Mouse (Mus musculus) neural tube, embryonic 11.5 days (tissue): ENCODE results near the gene Tm9sf1. TPM values are rescaled to one million over a fixed set of nuclear protein-coding genes. Genes with fewer than 3 reads are reported as not detected.

Experiments used
- ATAC-seq: fragments of 200-750 bp; cut with Nextera tagmentation; 2 replicates; pipeline ENCODE4 v1.8.0; 2017; ENCODE audit warnings: moderate number of reproducible peaks, mild to moderate bottlenecking, moderate TSS enrichment, moderate library complexity; ENCODE audit not compliant: insufficient read depth, low FRiP score, low TSS enrichment
- DNase-seq: peaks from one replicate; pipeline ENCODE4 v3.0.0-alpha.2; 2015; ENCODE audit warnings: low spot score
- H3K27ac ChIP-seq: fragments of 300-500 bp; sonication (generic); 2 replicates; pipeline ENCODE4 v1.5.1; 2014; ENCODE audit warnings: low read depth, mild to moderate bottlenecking, low read length
- H3K27me3 ChIP-seq: fragments of 300-500 bp; sonication (generic); 2 replicates; pipeline ENCODE4 v1.6.1; 2014; ENCODE audit warnings: mild to moderate bottlenecking, low read length, mixed read lengths; ENCODE audit not compliant: control insufficient read depth, insufficient read depth
- H3K36me3 ChIP-seq: fragments of 300-500 bp; sonication (generic); 2 replicates; pipeline ENCODE4 v1.6.1; 2014; ENCODE audit warnings: mild to moderate bottlenecking, low read length, moderate library complexity, mixed read lengths; ENCODE audit not compliant: control insufficient read depth, insufficient read depth
- H3K4me1 ChIP-seq: fragments of 300-500 bp; sonication (generic); 2 replicates; pipeline ENCODE4 v1.6.1; 2014; ENCODE audit warnings: low read length, mixed read lengths; ENCODE audit not compliant: control insufficient read depth, insufficient read depth
- H3K4me2 ChIP-seq: fragments of 300-500 bp; sonication (generic); 2 replicates; pipeline ENCODE4 v1.6.1; 2014; ENCODE audit warnings: low read depth, mild to moderate bottlenecking, moderate library complexity
- H3K4me3 ChIP-seq: fragments of 300-500 bp; sonication (generic); 2 replicates; pipeline ENCODE4 v1.5.1; 2014; ENCODE audit warnings: low read depth, low read length
- H3K9ac ChIP-seq: fragments of 300-500 bp; sonication (generic); 2 replicates; pipeline ENCODE4 v1.6.1; 2014; ENCODE audit warnings: mild to moderate bottlenecking, low read length
- H3K9me3 ChIP-seq: fragments of 300-500 bp; sonication (generic); 2 replicates; pipeline ENCODE4 v1.6.1; 2016; ENCODE audit warnings: low read length; ENCODE audit not compliant: control insufficient read depth
- whole genome bisulfite sequencing: fragments of 180-500 bp; shearing (Covaris S2); extraction: QIAGEN DNeasy Blood & Tissue Kit; methylation state at CpG from one replicate; pipeline ENCODE4 v1.1.7; 2014; 5-methylcytosine and 5-hydroxymethylcytosine counted together
- polyA plus RNA-seq: library from polyadenylated mRNA; unstranded; fragments of >200 nt; fragmentation: Nextera tagmentation; extraction: Ambion mirVana; gene quantifications from 2 replicates; pipeline ENCODE4 v1.2.1, GENCODE M21; 2014

Tm9sf1 gene
- polyA plus RNA-seq, 1 experiment from 2014 or later, result 65.8 TPM

DNA sequence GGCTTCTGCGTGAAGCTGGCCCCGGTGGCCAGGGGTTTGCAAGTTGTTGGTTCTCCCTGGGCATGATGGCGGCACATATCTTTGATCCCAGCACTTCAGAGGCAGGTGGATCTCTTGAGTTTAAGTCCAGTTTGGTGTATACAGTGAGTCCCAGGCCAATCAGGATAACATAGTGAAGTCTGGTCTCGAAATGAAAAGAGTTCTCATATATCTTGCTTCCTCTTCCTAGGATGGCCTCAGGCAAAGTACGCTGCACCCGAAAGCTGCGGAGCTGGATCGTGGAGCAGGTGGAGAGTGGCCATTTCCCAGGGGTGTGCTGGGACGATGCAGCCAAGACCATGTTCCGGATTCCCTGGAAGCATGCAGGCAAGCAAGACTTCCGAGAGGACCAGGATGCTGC, 38.8 kb downstream of the Tm9sf1 start:
- Histone ChIP-seq H3K4me1 (no peaks in the 10 kb centered on the region), H3K4me3 (no peak overlapping the region), H3K36me3 (peaks cover 12% of the 10 kb centered on the region), H3K9me3 (no peaks in the 10 kb centered on the region), H3K9ac (no peak overlapping the region), H3K27ac (no peak overlapping the region), H3K4me2 (no peak overlapping the region), H3K27me3 (no peaks in the 10 kb centered on the region)
- 94% methylated on average over 11 of the region's 11 CpGs for WGBS
- ATAC-seq (no peak), DNase-seq (no peak)

DNA sequence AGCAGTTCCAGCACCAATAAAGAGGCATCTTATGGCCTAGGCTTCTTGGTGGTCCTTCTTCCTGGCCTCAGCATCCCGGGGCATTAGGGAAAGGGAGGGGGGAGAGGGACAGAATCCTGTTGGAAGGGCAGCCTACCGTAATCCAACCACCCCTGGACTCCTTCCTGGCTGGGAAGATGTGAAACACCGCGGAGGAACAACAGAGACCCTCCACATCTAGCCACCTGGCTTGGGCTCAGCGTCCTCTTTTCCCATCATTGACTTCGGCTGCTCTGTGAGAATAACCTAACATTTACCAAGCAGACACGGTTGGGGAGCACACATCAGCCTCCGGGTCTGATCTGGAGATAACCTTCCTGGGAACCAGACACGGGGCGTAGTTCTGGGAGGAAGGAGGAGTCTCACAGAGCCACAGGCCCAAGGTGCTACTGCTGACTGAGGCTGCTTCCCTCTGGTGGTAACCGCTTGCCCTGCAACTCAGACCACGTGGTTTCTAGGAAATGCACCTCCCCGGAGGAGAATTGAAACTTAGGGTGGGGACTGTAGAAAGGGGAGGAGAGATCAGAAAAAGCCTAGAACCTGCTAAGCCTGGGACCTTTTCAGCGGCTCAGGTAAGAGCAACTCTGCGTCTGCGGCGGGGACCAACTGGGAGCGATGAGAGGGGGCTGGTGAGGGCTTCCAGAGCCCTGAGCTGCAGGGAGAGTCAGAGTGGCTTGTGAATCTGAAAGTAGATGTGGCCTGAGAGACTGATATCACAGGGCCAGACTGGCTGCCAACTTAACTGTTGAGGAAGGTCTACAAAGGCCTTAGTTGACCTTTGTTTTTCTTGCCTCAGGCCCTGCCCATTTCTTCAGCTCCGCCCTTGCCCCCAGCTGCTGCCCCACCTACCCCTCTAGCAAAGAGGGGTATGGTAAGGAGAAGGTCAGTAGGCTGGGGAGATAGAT, 39.7 kb downstream of the Tm9sf1 start:
- WGBS, result 25% methylated on average over 19 of the region's 19 CpGs
- H3K27me3 ChIP-seq, result no peaks in the 10 kb centered on the region
- ATAC-seq (peak; percentile 79; the same call in 1 of the 2 replicates), DNase-seq (peak; percentile 81)
- no peak overlapping the region for H3K9ac ChIP-seq
- no peaks in the 10 kb centered on the region for H3K4me1 ChIP-seq
- no peak overlapping the region for H3K27ac ChIP-seq
- peaks cover 15% of the 10 kb centered on the region for H3K36me3 ChIP-seq
- no peaks in the 10 kb centered on the region for H3K9me3 ChIP-seq
- H3K4me2 ChIP-seq, result peak overlapping the region; percentile 13; the same call in 1 of the 2 replicates
- H3K4me3 ChIP-seq, result no peak overlapping the region

DNA sequence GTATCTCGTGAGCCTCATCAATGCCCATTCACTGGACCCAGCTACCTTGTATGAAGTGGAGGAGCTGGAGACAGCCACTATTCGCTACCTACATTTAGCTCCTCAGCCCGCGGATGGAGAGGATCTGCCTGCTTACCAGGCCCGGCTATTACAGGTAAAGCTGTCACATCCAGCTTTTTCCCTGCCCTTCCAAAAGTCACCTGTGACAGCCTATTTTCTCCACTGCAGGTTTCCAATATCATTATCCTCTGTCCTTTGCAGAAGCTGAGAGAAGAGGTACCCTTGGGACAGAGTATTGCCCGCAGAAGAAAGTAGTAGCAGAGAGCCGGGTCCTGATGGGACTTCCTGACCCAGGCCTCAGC, 40.4 kb downstream of the Tm9sf1 start, which contains the start of gene Irf9:
Gene Irf9, plus strand, starts transcription at position 301 of the 362 bp plus-strand sequence.
- 87% methylated on average over 7 of the region's 7 CpGs for WGBS

DNA sequence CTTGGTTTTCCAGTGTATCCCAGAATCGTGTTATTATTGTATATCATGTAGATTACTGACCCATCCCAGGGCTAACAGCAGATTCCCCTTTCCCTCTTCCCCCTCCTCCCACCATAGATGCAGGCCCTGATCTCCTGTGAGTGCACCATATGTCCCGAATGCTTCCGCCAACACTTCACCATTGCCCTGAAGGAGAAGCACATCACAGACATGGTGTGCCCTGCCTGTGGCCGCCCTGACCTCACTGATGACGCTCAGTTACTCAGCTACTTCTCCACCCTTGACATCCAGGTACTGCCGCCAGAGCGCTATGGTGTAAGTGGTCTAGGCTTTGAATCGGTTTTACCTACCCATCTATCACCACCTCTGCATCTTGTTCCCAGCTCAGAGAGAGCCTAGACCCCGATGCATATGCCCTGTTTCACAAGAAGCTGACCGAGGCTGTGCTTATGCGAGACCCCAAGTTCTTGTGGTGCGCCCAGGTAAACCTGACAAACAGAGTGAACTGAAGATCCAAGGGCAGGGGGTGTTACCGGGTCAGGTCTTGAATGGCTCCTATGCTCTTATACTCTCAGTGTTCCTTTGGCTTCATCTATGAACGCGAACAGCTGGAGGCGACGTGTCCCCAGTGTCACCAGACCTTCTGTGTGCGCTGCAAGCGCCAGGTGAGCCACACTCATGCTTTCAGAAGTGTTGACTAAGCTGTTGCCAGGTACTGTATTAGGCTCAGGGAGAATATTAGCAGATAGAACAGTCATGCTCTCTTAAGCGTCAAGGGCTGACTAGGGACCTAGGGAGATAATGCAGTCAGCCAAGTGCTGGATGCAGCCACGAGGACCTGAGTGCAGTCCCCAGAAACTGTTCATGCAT, 44.9 kb downstream of the Tm9sf1 start:
- H3K4me1 ChIP-seq, result no peaks in the 10 kb centered on the region
- WGBS, result 93% methylated on average over 21 of the region's 21 CpGs
- H3K9ac ChIP-seq, result no peak overlapping the region
- no peak for DNase-seq
- no peak overlapping the region for H3K4me2 ChIP-seq
- H3K4me3 ChIP-seq, result no peak overlapping the region
- H3K27me3 ChIP-seq, result no peaks in the 10 kb centered on the region
- no peak for ATAC-seq
- H3K27ac ChIP-seq, result no peak overlapping the region
- H3K36me3 ChIP-seq, result peaks cover 24% of the 10 kb centered on the region
- H3K9me3 ChIP-seq, result no peaks in the 10 kb centered on the region

More for the DNA sequence above, 40.4 kb downstream of the Tm9sf1 start, which contains the start of gene Irf9:
- H3K9ac ChIP-seq, result no peak within 1 kb of the TSS
- H3K36me3 ChIP-seq, result peaks cover 18% of the 10 kb centered on the region
- ATAC-seq (no peak), DNase-seq (no peak)
- no peak within 1 kb of the TSS for H3K4me3 ChIP-seq
- H3K9me3 ChIP-seq, result no peaks in the 10 kb centered on the region
- no peaks in the 10 kb centered on the region for H3K4me1 ChIP-seq
- H3K4me2 ChIP-seq, result peak within 1 kb of the TSS; percentile 13; the same call in 1 of the 2 replicates
- no peaks in the 10 kb centered on the region for H3K27me3 ChIP-seq
- H3K27ac ChIP-seq, result no peak within 1 kb of the TSS

DNA sequence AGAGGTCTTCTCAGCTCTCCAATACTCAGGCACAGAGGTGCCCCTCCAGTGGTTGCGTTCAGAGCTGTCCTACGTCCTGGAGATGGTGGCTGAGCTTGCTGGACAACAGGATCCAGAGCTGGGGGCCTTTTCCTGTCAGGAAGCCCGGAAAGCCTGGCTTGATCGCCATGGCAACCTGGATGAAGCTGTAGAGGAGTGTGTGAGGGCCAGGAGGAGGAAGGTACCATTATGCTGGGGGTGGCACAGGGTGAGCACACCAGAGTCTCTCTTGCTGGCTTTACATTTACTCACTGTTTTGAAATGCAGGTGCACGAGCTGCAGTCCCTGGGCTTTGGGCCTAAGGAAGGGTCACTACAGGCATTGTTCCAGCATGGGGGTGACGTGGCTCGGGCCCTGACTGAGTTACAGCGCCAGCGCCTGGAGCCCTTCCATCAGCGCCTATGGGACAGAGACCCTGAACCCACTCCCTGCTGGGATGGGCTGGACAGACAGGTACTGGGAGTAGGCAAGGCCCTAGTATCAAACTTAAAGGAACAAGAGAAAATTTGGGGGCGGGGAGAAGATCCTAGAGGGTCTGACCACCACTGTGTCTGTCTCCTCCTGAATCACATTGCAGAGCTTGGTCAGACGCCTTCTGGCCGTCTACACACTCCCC, 47.4 kb downstream of the Tm9sf1 start:
- H3K27me3 ChIP-seq, result no peaks in the 10 kb centered on the region
- no peak overlapping the region for H3K27ac ChIP-seq
- DNase-seq (no peak), ATAC-seq (no peak)
- peaks cover 18% of the 10 kb centered on the region for H3K36me3 ChIP-seq
- no peaks in the 10 kb centered on the region for H3K9me3 ChIP-seq
- peaks cover 7% of the 10 kb centered on the region for H3K4me1 ChIP-seq
- H3K9ac ChIP-seq, result no peak overlapping the region
- 79% methylated on average over 13 of the region's 13 CpGs for WGBS
- H3K4me3 ChIP-seq, result no peak overlapping the region
- no peak overlapping the region for H3K4me2 ChIP-seq

DNA sequence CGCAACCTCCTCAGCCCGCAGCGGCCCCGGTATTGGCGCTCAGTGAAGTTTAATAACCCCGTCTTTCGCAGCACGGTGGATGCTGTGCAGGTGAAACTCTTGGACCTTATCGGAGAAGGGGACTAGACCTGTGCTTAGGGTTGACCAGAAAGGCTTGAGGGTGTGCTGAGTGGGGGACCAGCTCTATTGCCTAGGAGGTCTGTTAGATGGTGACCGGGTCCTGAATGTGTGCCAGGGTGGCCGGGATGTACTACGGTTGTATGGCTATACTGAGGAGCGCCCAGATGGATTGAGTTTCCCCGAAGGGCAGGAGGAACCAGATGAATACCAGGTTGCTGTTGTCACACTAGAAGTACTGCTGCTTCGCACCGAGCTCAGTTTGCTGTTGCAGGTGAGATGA, 51.4 kb downstream of the Tm9sf1 start:
- Histone ChIP-seq H3K9me3 (no peaks in the 10 kb centered on the region), H3K36me3 (peaks cover 10% of the 10 kb centered on the region), H3K9ac (peak overlapping the region; percentile 83), H3K4me3 (peak overlapping the region; percentile 85), H3K27ac (no peak overlapping the region; the same call in 1 of the 2 replicates), H3K4me1 (peaks cover 7% of the 10 kb centered on the region), H3K27me3 (no peaks in the 10 kb centered on the region), H3K4me2 (peak overlapping the region; percentile 98)
- DNase-seq (no peak), ATAC-seq (no peak)
- WGBS, result 10% methylated on average over 16 of the region's 16 CpGs

DNA sequence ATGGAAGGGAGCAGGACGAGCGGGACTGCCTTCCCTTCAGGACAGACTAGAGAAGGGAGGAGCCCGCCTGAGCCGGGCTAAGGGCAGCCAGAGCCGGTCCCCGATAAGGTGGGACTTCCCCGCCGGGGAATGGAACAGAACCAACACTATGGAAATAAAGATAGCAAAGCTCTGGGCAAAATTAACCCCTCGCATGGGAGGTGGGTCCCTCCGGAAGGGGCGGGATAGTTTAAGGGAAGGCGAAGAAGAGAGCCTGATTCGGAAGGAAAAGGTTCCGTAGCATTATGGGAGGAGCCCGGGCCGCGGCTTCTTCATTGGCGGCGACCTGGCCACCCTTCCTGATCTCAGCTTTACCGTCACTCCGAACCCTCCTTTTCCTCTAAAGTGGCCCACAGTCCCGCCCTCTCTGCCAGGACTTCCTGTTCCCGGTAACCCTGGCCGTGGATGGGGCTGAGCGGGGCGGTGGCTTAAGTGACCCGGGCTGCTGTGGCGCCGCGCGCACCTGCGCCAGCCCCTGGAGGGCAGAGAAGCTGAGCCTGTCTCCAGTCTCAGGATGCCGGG, 52.2 kb downstream of the Tm9sf1 start, which contains the start of gene Rnf31:
Gene Rnf31, plus strand, starts transcription at position 378 of the 561 bp plus-strand sequence.
- peak within 1 kb of the TSS; percentile 83 for H3K9ac ChIP-seq
- H3K27me3 ChIP-seq, result no peaks in the 10 kb centered on the region
- peaks cover 8% of the 10 kb centered on the region for H3K36me3 ChIP-seq

More for the DNA sequence above, 52.2 kb downstream of the Tm9sf1 start, which contains the start of gene Rnf31:
- Histone ChIP-seq H3K4me1 (peaks cover 7% of the 10 kb centered on the region), H3K4me2 (peak within 1 kb of the TSS; percentile 98), H3K9me3 (no peaks in the 10 kb centered on the region), H3K4me3 (peak within 1 kb of the TSS; percentile 85), H3K27ac (peak within 1 kb of the TSS; percentile 86)
- under 1% methylated on average over 33 of the region's 33 CpGs for WGBS
- DNase-seq (peak; percentile 89), ATAC-seq (peak; percentile 86)
